Mouse (Mus musculus) neural tube, embryonic 14.5 days (tissue): ENCODE results near the gene Treml4. TPM values are rescaled to one million over a fixed set of nuclear protein-coding genes. Genes with fewer than 3 reads are reported as not detected.

ENCODE experiments used
- ATAC-seq: fragments of 200-750 bp; cut with Nextera tagmentation; 2 replicates; pipeline ENCODE4 v1.8.0; 2017; ENCODE audit warnings: low read depth, mild to moderate bottlenecking, moderate TSS enrichment, moderate library complexity
- H3K27ac ChIP-seq: fragments of 300-500 bp; sonication (generic); 2 replicates; pipeline ENCODE4 v1.5.1; 2014; ENCODE audit warnings: low read depth, mild to moderate bottlenecking, control low read depth, low read length, moderate library complexity, mixed read lengths
- H3K27me3 ChIP-seq: fragments of 300-500 bp; sonication (generic); 2 replicates; pipeline ENCODE4 v1.6.1; 2014; ENCODE audit warnings: low read length; ENCODE audit not compliant: control insufficient read depth, insufficient read depth
- H3K36me3 ChIP-seq: fragments of 300-500 bp; sonication (generic); 2 replicates; pipeline ENCODE4 v1.6.1; 2014; ENCODE audit warnings: low read length, mixed read lengths; ENCODE audit not compliant: control insufficient read depth, insufficient read depth
- H3K4me1 ChIP-seq: fragments of 300-500 bp; sonication (generic); 2 replicates; pipeline ENCODE4 v1.6.1; 2014; ENCODE audit warnings: low read length; ENCODE audit not compliant: control insufficient read depth, insufficient read depth
- H3K4me2 ChIP-seq: fragments of 300-500 bp; sonication (generic); 2 replicates; pipeline ENCODE4 v1.6.1; 2014; ENCODE audit warnings: mild to moderate bottlenecking, low read depth, low read length, control low read depth
- H3K4me3 ChIP-seq: fragments of 300-500 bp; sonication (generic); 2 replicates; pipeline ENCODE4 v1.5.1; 2014; ENCODE audit warnings: low read depth, low read length, control low read depth, mixed read lengths
- H3K9ac ChIP-seq: fragments of 300-500 bp; sonication (generic); replicated peaks from 2 replicates; pipeline ENCODE4 v1.6.1; 2014; ENCODE audit warnings: low read depth, mild to moderate bottlenecking, control low read depth, low read length, mixed read lengths
- H3K9me3 ChIP-seq: fragments of 300-500 bp; sonication (generic); 2 replicates; pipeline ENCODE4 v1.6.1; 2016; ENCODE audit warnings: low read length; ENCODE audit not compliant: control insufficient read depth
- WGBS: fragments of 180-500 bp; shearing (Covaris S2); extraction: QIAGEN DNeasy Blood & Tissue Kit; methylation state at CpG from one replicate; pipeline ENCODE4 v1.1.7; 2014; 5-methylcytosine and 5-hydroxymethylcytosine counted together
- polyA plus RNA-seq: library from polyadenylated mRNA; unstranded; fragments of >200 nt; fragmentation: Nextera tagmentation; extraction: Ambion mirVana; gene quantifications from 2 replicates; pipeline ENCODE4 v1.2.1, GENCODE M21; 2014

Treml4 gene
- 0.13 TPM in 1 of 2 replicates, not detected in the other for polyA plus RNA-seq

GRCm38 (mm10) chr17:48263741-48264362 is at the start of gene Treml4:
TSS of gene Treml4 (plus strand) at chr17:48264295.
- Histone ChIP-seq H3K4me2 (no peak within 1 kb of the TSS), H3K36me3 (no peaks in the 10 kb centered on the region), H3K4me3 (no peak within 1 kb of the TSS), H3K4me1 (no peaks in the 10 kb centered on the region), H3K27me3 (no peaks in the 10 kb centered on the region), H3K9ac (no peak within 1 kb of the TSS), H3K27ac (no peak within 1 kb of the TSS), H3K9me3 (0 out of 2 replicates have a peak, but pooled peaks cover 7% of the 10 kb centered on the region)
- ATAC-seq: no peak
- WGBS: 81% methylated on average over 3 of the region's 3 CpGs

GRCm38 (mm10) chr17:48215429-48215828 is 48.7 kb upstream of the Treml4 start:
- H3K4me1 ChIP-seq: no peaks in the 10 kb centered on the region
- H3K36me3 ChIP-seq: no peaks in the 10 kb centered on the region
- no peak overlapping the region for H3K4me2 ChIP-seq
- no peak overlapping the region for H3K27ac ChIP-seq
- H3K27me3 ChIP-seq: no peaks in the 10 kb centered on the region
- no peak for ATAC-seq
- H3K4me3 ChIP-seq: no peak overlapping the region
- no peak overlapping the region for H3K9ac ChIP-seq
- WGBS: 94% methylated on average over 1 of the region's 1 CpGs
- no peaks in the 10 kb centered on the region for H3K9me3 ChIP-seq

- H3K9me3 ChIP-seq: no peaks in the 10 kb centered on the region
- H3K27me3 ChIP-seq: no peaks in the 10 kb centered on the region
- no peaks in the 10 kb centered on the region for H3K36me3 ChIP-seq
- no peak overlapping the region for H3K27ac ChIP-seq
- no peaks in the 10 kb centered on the region for H3K4me1 ChIP-seq
- no peak overlapping the region for H3K4me2 ChIP-seq
- no peak for ATAC-seq
- H3K4me3 ChIP-seq: no peak overlapping the region
- WGBS: 87% methylated on average over 7 of the region's 7 CpGs
- no peak overlapping the region for H3K9ac ChIP-seq
Observed at GRCm38 (mm10) chr17:48230680-48231079, 33.4 kb upstream of the Treml4 start.

GRCm38 (mm10) chr17:48232518-48232917 is 31.6 kb upstream of the Treml4 start, which contains the start of gene Trem1:
TSS of gene Trem1 (plus strand) at chr17:48232768.
- Histone ChIP-seq H3K27me3 (no peaks in the 10 kb centered on the region), H3K36me3 (no peaks in the 10 kb centered on the region), H3K4me1 (no peaks in the 10 kb centered on the region), H3K9ac (no peak within 1 kb of the TSS), H3K4me2 (no peak within 1 kb of the TSS), H3K4me3 (no peak within 1 kb of the TSS), H3K9me3 (no peaks in the 10 kb centered on the region), H3K27ac (no peak within 1 kb of the TSS)
- ATAC-seq: no peak
- 89% methylated on average over 6 of the region's 6 CpGs for WGBS

GRCm38 (mm10) chr17:48233789-48234188 is 30.3 kb upstream of the Treml4 start:
- no peak for ATAC-seq
- Histone ChIP-seq H3K27me3 (no peaks in the 10 kb centered on the region), H3K36me3 (no peaks in the 10 kb centered on the region), H3K4me3 (no peak overlapping the region), H3K4me2 (no peak overlapping the region), H3K27ac (no peak overlapping the region), H3K9me3 (no peaks in the 10 kb centered on the region), H3K4me1 (no peaks in the 10 kb centered on the region), H3K9ac (no peak overlapping the region)
- WGBS: 86% methylated on average over 4 of the region's 4 CpGs

- 87% methylated on average over 5 of the region's 5 CpGs for WGBS
- Histone ChIP-seq H3K4me2 (no peak overlapping the region), H3K9ac (no peak overlapping the region), H3K4me1 (no peaks in the 10 kb centered on the region), H3K27me3 (no peaks in the 10 kb centered on the region), H3K4me3 (no peak overlapping the region), H3K27ac (no peak overlapping the region), H3K9me3 (no peaks in the 10 kb centered on the region), H3K36me3 (no peaks in the 10 kb centered on the region)
- ATAC-seq: no peak
Observed at GRCm38 (mm10) chr17:48234550-48234949, 29.5 kb upstream of the Treml4 start.

- Histone ChIP-seq H3K4me2 (no peak overlapping the region), H3K4me3 (no peak overlapping the region), H3K9ac (no peak overlapping the region), H3K36me3 (no peaks in the 10 kb centered on the region), H3K27ac (no peak overlapping the region), H3K9me3 (no peaks in the 10 kb centered on the region), H3K4me1 (no peaks in the 10 kb centered on the region), H3K27me3 (no peaks in the 10 kb centered on the region)
- no peak for ATAC-seq
- 38% methylated on average over 4 of the region's 4 CpGs for WGBS
Observed at GRCm38 (mm10) chr17:48235773-48236370, 28.2 kb upstream of the Treml4 start.

GRCm38 (mm10) chr17:48237621-48238020 is 26.5 kb upstream of the Treml4 start:
- Histone ChIP-seq H3K9ac (no peak overlapping the region), H3K36me3 (no peaks in the 10 kb centered on the region), H3K4me1 (no peaks in the 10 kb centered on the region), H3K27ac (no peak overlapping the region), H3K4me2 (no peak overlapping the region), H3K9me3 (no peaks in the 10 kb centered on the region), H3K27me3 (no peaks in the 10 kb centered on the region), H3K4me3 (no peak overlapping the region)
- 96% methylated on average over 8 of the region's 8 CpGs for WGBS
- no peak for ATAC-seq

- 82% methylated on average over 11 of the region's 11 CpGs for WGBS
- Histone ChIP-seq H3K36me3 (no peaks in the 10 kb centered on the region), H3K4me1 (no peaks in the 10 kb centered on the region), H3K9me3 (0 out of 2 replicates have a peak, but pooled peaks cover 4% of the 10 kb centered on the region), H3K27me3 (no peaks in the 10 kb centered on the region), H3K4me3 (no peak within 1 kb of the TSS), H3K4me2 (no peak within 1 kb of the TSS), H3K9ac (no peak within 1 kb of the TSS), H3K27ac (no peak within 1 kb of the TSS)
- ATAC-seq: no peak
Observed at GRCm38 (mm10) chr17:48247221-48247928, 16.7 kb upstream of the Treml4 start, which contains the start of gene Trem3. TSS of gene Trem3 (plus strand) at chr17:48247777.
